Mouse (Mus musculus): ENCODE data around the gene Litaf. TPM values are rescaled to one million over a fixed set of nuclear protein-coding genes. Genes with fewer than 3 reads are reported as not detected.
"Not testable (repeated sequence)": the region's sequence is repeated elsewhere in the genome, so short reads cannot be mapped to it uniquely, and the experiment has no call there.

Litaf gene
- polyA plus RNA-seq, 1 experiment from 2014 or later, result 71.6 TPM

DNA sequence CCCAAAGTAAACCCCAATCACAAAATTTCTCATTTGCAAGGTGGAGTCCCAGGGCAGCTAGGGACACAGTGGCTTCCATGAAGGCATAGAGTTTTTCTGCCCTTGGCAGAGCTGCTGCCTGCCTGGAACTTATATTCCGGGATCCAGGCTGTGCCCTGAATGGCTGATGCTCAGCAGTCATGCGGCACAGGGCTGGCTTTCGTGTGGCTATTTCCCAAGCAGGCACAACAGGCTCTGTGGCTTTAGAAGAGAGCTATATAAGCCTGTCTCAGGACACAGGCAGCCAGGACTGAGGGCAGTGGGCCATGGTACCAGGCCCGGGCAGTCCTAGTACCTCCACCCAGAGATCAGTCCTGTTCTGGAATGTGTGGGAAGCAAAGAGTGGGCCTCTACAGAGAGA lies 97.7 kb downstream of the Litaf start:
- H3K9me3 ChIP-seq (ENCODE audit: control insufficient read depth, low read length), result no peaks in the 10 kb centered on the region
- ATAC-seq (ENCODE audit: low FRiP score) (no peak), DNase-seq (ENCODE audit: low spot score) (no peak)
- no peak overlapping the region for H3K27ac ChIP-seq (ENCODE audit: low read depth, low read length)
- 94% methylated on average over 4 of the region's 4 CpGs for WGBS
- H3K9ac ChIP-seq (ENCODE audit: low read depth, low read length), result no peak overlapping the region
- no peaks in the 10 kb centered on the region for H3K27me3 ChIP-seq (ENCODE audit: control insufficient read depth, insufficient read depth, low read length)
- no peak overlapping the region for H3K4me3 ChIP-seq (ENCODE audit: low read depth, low read length)
- H3K36me3 ChIP-seq (ENCODE audit: control insufficient read depth, insufficient read depth, low read length), result no peaks in the 10 kb centered on the region
- H3K4me1 ChIP-seq (replicated peaks; ENCODE audit: control insufficient read depth, insufficient read depth, low read length), result no peaks in the 10 kb centered on the region
- H3K4me2 ChIP-seq (replicated peaks; ENCODE audit: low read depth, low read length), result no peak overlapping the region

DNA sequence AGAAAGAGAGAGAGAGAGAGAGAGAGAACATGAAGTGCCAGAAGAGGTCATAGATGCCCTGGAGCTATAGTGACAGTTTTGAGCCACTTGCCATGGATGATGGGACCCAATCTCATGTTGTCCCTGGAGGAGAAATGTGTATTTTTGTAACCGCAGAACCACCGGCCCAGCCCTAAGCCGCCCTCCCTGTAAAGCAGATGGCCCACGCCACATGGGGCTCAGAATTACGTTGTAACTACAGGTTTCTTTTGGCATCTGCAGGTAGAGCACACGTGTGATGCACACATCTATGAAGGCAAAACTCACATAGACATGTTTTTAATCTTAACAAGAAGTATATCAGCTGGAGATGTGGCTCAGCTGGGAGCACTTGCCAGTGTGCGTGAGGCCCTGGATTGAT lies 98.2 kb downstream of the Litaf start:
- H3K9ac ChIP-seq (ENCODE audit: low read depth, low read length), result no peak overlapping the region
- no peak for DNase-seq (ENCODE audit: low spot score)
- 91% methylated on average over 7 of the region's 7 CpGs for WGBS
- H3K4me1 ChIP-seq (replicated peaks; ENCODE audit: control insufficient read depth, insufficient read depth, low read length), result no peaks in the 10 kb centered on the region
- H3K4me3 ChIP-seq (ENCODE audit: low read depth, low read length), result no peak overlapping the region
- no peaks in the 10 kb centered on the region for H3K9me3 ChIP-seq (ENCODE audit: control insufficient read depth, low read length)
- no peak overlapping the region for H3K27ac ChIP-seq (ENCODE audit: low read depth, low read length)
- no peaks in the 10 kb centered on the region for H3K36me3 ChIP-seq (ENCODE audit: control insufficient read depth, insufficient read depth, low read length)
- no peak for ATAC-seq (ENCODE audit: low FRiP score)
- no peak overlapping the region for H3K4me2 ChIP-seq (replicated peaks; ENCODE audit: low read depth, low read length)
- no peaks in the 10 kb centered on the region for H3K27me3 ChIP-seq (ENCODE audit: control insufficient read depth, insufficient read depth, low read length)

- Histone ChIP-seq H3K36me3 (ENCODE audit: control insufficient read depth, insufficient read depth, low read length) (no peaks in the 10 kb centered on the region), H3K9ac (ENCODE audit: low read depth, low read length) (no peak overlapping the region), H3K27me3 (ENCODE audit: control insufficient read depth, insufficient read depth, low read length) (no peaks in the 10 kb centered on the region), H3K27ac (ENCODE audit: low read depth, low read length) (no peak overlapping the region), H3K9me3 (ENCODE audit: control insufficient read depth, low read length) (no peaks in the 10 kb centered on the region), H3K4me3 (ENCODE audit: low read depth, low read length) (no peak overlapping the region), H3K4me2 (replicated peaks; ENCODE audit: low read depth, low read length) (no peak overlapping the region), H3K4me1 (replicated peaks; ENCODE audit: control insufficient read depth, insufficient read depth, low read length) (no peaks in the 10 kb centered on the region)
- ATAC-seq (ENCODE audit: low FRiP score), result no peak
- WGBS, result 67% methylated on average over 6 of the region's 6 CpGs
- no peak for DNase-seq (ENCODE audit: low spot score)
Observed at GRCm38 (mm10) chr16:10967013-10967412, 98.9 kb downstream of the Litaf start.

GRCm38 (mm10) chr16:10965034-10965433 lies 100.9 kb downstream of the Litaf start:
- ATAC-seq (ENCODE audit: low FRiP score), result no peak
- no peaks in the 10 kb centered on the region for H3K4me1 ChIP-seq (replicated peaks; ENCODE audit: control insufficient read depth, insufficient read depth, low read length)
- no peaks in the 10 kb centered on the region for H3K27me3 ChIP-seq (ENCODE audit: control insufficient read depth, insufficient read depth, low read length)
- H3K9me3 ChIP-seq (ENCODE audit: control insufficient read depth, low read length), result no peaks in the 10 kb centered on the region
- WGBS, result 77% methylated on average over 2 of the region's 2 CpGs
- no peak overlapping the region for H3K4me2 ChIP-seq (replicated peaks; ENCODE audit: low read depth, low read length)
- no peak overlapping the region for H3K9ac ChIP-seq (ENCODE audit: low read depth, low read length)
- DNase-seq (ENCODE audit: low spot score), result no peak
- H3K4me3 ChIP-seq (ENCODE audit: low read depth, low read length), result no peak overlapping the region
- no peaks in the 10 kb centered on the region for H3K36me3 ChIP-seq (ENCODE audit: control insufficient read depth, insufficient read depth, low read length)
- no peak overlapping the region for H3K27ac ChIP-seq (ENCODE audit: low read depth, low read length)

DNA sequence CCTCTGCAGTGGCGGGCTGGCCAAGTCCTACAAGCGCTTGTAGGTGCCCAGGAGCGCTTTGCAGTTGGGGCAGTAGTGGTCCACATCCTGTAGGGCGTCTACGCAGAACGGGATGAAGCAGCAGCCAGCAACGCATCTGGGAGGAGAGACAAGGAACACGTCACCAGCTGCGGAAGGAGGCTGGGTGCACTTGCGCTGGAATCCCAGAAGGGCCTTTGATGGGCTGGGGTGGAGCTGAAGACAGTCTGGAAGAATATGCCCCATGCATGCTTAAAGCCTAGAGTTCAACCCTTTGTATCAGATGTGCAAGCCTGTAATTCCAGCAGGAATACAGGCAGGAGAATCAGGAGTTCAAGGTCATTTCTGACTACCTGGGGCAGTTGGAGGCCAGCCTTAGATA lies 105.0 kb downstream of the Litaf start:
- H3K4me1 ChIP-seq (replicated peaks; ENCODE audit: control insufficient read depth, insufficient read depth, low read length), result peaks cover 5% of the 10 kb centered on the region; the same call in 1 of the 2 replicates
- H3K4me2 ChIP-seq (replicated peaks; ENCODE audit: low read depth, low read length), result no peak overlapping the region
- H3K36me3 ChIP-seq (ENCODE audit: control insufficient read depth, insufficient read depth, low read length), result no peaks in the 10 kb centered on the region
- no peak for ATAC-seq (ENCODE audit: low FRiP score)
- no peak overlapping the region for H3K4me3 ChIP-seq (ENCODE audit: low read depth, low read length)
- H3K9me3 ChIP-seq (ENCODE audit: control insufficient read depth, low read length), result no peaks in the 10 kb centered on the region
- WGBS, result 96% methylated on average over 10 of the region's 10 CpGs
- H3K9ac ChIP-seq (ENCODE audit: low read depth, low read length), result no peak overlapping the region
- H3K27me3 ChIP-seq (ENCODE audit: control insufficient read depth, insufficient read depth, low read length), result no peaks in the 10 kb centered on the region
- no peak overlapping the region for H3K27ac ChIP-seq (ENCODE audit: low read depth, low read length)
- DNase-seq (ENCODE audit: low spot score), result no peak

- Histone ChIP-seq H3K4me3 (ENCODE audit: low read depth, low read length) (no peak overlapping the region), H3K9ac (ENCODE audit: low read depth, low read length) (no peak overlapping the region), H3K9me3 (ENCODE audit: control insufficient read depth, low read length) (no peaks in the 10 kb centered on the region), H3K36me3 (ENCODE audit: control insufficient read depth, insufficient read depth, low read length) (no peaks in the 10 kb centered on the region), H3K27ac (ENCODE audit: low read depth, low read length) (no peak overlapping the region), H3K27me3 (ENCODE audit: control insufficient read depth, insufficient read depth, low read length) (no peaks in the 10 kb centered on the region), H3K4me2 (replicated peaks; ENCODE audit: low read depth, low read length) (no peak overlapping the region), H3K4me1 (replicated peaks; ENCODE audit: control insufficient read depth, insufficient read depth, low read length) (peaks cover 5% of the 10 kb centered on the region; the same call in 1 of the 2 replicates)
- 62% methylated on average over 7 of the region's 7 CpGs for WGBS
- no peak for DNase-seq (ENCODE audit: low spot score)
- ATAC-seq (ENCODE audit: low FRiP score), result no peak
Observed at GRCm38 (mm10) chr16:10958763-10959440, 107.1 kb downstream of the Litaf start.

- not testable (repeated sequence) for H3K9me3 ChIP-seq (ENCODE audit: control insufficient read depth, low read length); H3K9ac ChIP-seq (ENCODE audit: low read depth, low read length); DNase-seq (ENCODE audit: low spot score); H3K27me3 ChIP-seq (ENCODE audit: control insufficient read depth, insufficient read depth, low read length); ATAC-seq (ENCODE audit: low FRiP score); H3K4me1 ChIP-seq (replicated peaks; ENCODE audit: control insufficient read depth, insufficient read depth, low read length); H3K27ac ChIP-seq (ENCODE audit: low read depth, low read length); H3K4me2 ChIP-seq (replicated peaks; ENCODE audit: low read depth, low read length); H3K36me3 ChIP-seq (ENCODE audit: control insufficient read depth, insufficient read depth, low read length); H3K4me3 ChIP-seq (ENCODE audit: low read depth, low read length)
- WGBS, result 96% methylated on average over 12 of the region's 12 CpGs
Observed at GRCm38 (mm10) chr16:10958307-10958706, 107.7 kb downstream of the Litaf start.

DNA sequence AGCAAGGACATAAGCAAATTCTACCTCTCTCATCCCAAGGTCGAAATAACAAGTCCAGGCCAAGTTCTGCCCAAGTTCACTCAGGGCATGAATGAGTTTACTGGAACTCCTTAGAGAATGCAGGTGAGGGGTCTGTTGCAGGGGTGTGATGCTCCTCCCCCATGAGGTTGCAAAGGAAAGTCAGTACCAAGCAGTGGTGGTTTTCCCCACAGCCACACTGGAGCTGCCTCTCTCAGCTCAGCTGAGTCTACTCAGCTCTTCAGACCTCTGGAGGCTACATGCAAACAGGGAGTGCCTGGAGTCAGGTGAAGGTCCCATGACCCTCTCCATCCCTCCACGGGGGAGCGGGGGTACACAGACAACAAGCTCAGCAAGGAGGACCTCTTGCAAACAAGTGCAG lies 108.2 kb downstream of the Litaf start:
- no peaks in the 10 kb centered on the region for H3K9me3 ChIP-seq (ENCODE audit: control insufficient read depth, low read length)
- no peak overlapping the region for H3K4me3 ChIP-seq (ENCODE audit: low read depth, low read length)
- ATAC-seq (ENCODE audit: low FRiP score) (no peak), DNase-seq (ENCODE audit: low spot score) (no peak)
- peaks cover 5% of the 10 kb centered on the region; the same call in 1 of the 2 replicates for H3K4me1 ChIP-seq (replicated peaks; ENCODE audit: control insufficient read depth, insufficient read depth, low read length)
- no peaks in the 10 kb centered on the region for H3K36me3 ChIP-seq (ENCODE audit: control insufficient read depth, insufficient read depth, low read length)
- 73% methylated on average over 3 of the region's 3 CpGs for WGBS
- H3K9ac ChIP-seq (ENCODE audit: low read depth, low read length), result no peak overlapping the region
- no peaks in the 10 kb centered on the region for H3K27me3 ChIP-seq (ENCODE audit: control insufficient read depth, insufficient read depth, low read length)
- H3K27ac ChIP-seq (ENCODE audit: low read depth, low read length), result no peak overlapping the region
- no peak overlapping the region for H3K4me2 ChIP-seq (replicated peaks; ENCODE audit: low read depth, low read length)

DNA sequence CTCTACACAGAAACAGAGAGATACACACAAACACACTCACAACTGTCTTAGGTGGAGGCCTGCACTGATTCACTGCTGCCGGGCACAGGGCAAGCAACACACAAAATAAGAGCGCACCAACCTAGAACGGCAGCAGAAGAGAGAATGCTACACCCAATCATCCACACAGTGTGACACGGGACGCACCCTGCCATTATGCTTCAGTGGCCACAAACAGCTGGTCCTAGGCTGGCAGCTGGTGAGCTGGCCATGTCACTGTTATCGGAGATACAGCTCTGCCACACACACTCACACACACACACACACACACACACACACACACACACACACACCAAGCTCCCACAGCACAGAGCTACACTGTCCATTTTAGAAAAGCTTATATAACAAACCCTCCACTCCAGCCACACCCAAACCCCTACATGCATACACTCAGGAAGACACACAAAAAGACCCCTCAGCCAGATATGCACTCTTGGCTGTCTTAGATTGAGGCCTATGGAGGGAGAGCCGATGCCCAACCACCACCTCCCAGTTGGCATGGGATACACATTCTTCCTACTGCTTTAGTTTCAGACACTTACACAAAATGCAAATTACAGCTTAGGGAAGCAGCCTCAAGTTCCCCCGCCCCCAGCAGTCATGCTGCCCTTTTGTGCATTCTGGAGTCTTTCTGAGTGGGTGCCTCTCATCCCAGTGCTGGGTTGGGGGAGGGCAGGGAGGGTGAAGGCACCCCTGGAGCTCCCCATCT lies 108.8 kb downstream of the Litaf start:
- ATAC-seq (ENCODE audit: low FRiP score), result peak; percentile 43; the same call in 1 of the 2 replicates

More for the DNA sequence above, 108.8 kb downstream of the Litaf start:
- no peak overlapping the region for H3K4me2 ChIP-seq (replicated peaks; ENCODE audit: low read depth, low read length)
- no peak overlapping the region for H3K4me3 ChIP-seq (ENCODE audit: low read depth, low read length)
- peak; percentile 21 for DNase-seq (ENCODE audit: low spot score)
- H3K27ac ChIP-seq (ENCODE audit: low read depth, low read length), result no peak overlapping the region
- H3K9me3 ChIP-seq (ENCODE audit: control insufficient read depth, low read length), result no peaks in the 10 kb centered on the region
- WGBS, result 81% methylated on average over 8 of the region's 8 CpGs
- no peaks in the 10 kb centered on the region for H3K27me3 ChIP-seq (ENCODE audit: control insufficient read depth, insufficient read depth, low read length)
- peaks cover 5% of the 10 kb centered on the region; the same call in 1 of the 2 replicates for H3K4me1 ChIP-seq (replicated peaks; ENCODE audit: control insufficient read depth, insufficient read depth, low read length)
- no peak overlapping the region for H3K9ac ChIP-seq (ENCODE audit: low read depth, low read length)
- H3K36me3 ChIP-seq (ENCODE audit: control insufficient read depth, insufficient read depth, low read length), result no peaks in the 10 kb centered on the region
